28 mouse cellular contexts compared by ENCODE assay signal in the genomic region with DNA sequence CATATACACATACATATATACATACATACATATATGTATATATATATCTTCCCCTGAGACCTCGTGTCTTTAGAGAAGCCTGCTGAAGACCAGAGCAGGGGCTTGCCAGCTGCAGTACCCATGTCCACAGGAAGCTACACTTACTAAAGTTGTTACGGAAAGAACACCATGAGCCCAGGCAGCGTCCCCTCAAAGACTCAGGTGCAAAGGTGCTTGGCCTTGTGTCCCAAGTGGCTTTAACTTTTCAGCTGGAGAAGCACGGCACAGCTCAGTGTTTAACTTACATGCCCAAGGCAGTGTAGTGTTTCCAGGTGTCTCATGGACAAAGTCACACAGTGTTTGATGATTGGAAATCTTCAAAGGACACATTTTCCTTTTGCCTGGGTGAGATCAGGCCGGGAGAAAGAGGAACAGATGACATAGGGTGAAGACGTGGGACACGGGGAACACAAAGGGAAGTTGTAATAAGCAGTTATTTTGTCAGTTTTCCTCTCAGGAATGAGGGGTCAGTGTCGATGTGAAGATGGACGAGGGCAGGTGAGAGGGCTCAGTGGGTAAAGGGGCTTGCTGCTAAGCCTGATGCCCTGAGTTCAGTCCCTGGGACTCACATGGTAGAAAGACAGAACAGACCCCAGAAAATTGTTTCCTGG. TPM values are rescaled to one million over a fixed set of nuclear protein-coding genes. Genes with fewer than 3 reads are reported as not detected.
DNase-seq lines count a peak whose midpoint lies in the region; ATAC-seq lines count a peak whose summit lies in the region.
"Had no signal": no experiment of that assay in that cellular context is flagged by ENCODE, and none has a peak within 500 bp of the region (broad histone marks: within the 10 kb centered on the region; RNA-seq: fewer than 3 reads in every experiment).

No protein-coding gene starts in this region.

- no peak overlapping the region for H3K27ac ChIP-seq in heart, embryonic 11.5 days (ENCODE audit: low read depth, low read length)
- H3K27ac ChIP-seq in liver, embryonic 16.5 days (ENCODE audit: low read length): peak overlapping the region; percentile 1; the same call in 1 of the 2 replicates
- H3K27ac ChIP-seq in liver, embryonic 11.5 days (ENCODE audit: low read depth, low read length): no peak overlapping the region
- H3K27ac ChIP-seq: embryonic facial prominence, embryonic 10.5 days; embryonic facial prominence, embryonic 12.5 days; forebrain, embryonic 13.5 days had no signal

- no peak overlapping the region for H3K4me3 ChIP-seq in heart, embryonic 11.5 days (ENCODE audit: low read depth, low read length)
- H3K4me3 ChIP-seq in liver, embryonic 16.5 days (ENCODE audit: low read depth, low read length): no peak overlapping the region
- no peak overlapping the region for H3K4me3 ChIP-seq in liver, embryonic 11.5 days (ENCODE audit: low read depth, low read length)
- H3K4me3 ChIP-seq: embryonic facial prominence, embryonic 10.5 days; embryonic facial prominence, embryonic 12.5 days; forebrain, embryonic 13.5 days had no signal

- H3K36me3 ChIP-seq in heart, embryonic 11.5 days (ENCODE audit: control insufficient read depth, insufficient read depth, low read length): no peaks in the 10 kb centered on the region
- H3K36me3 ChIP-seq in liver, embryonic 16.5 days (ENCODE audit: control insufficient read depth, insufficient read depth): no peaks in the 10 kb centered on the region
- no peaks in the 10 kb centered on the region for H3K36me3 ChIP-seq in liver, embryonic 11.5 days (ENCODE audit: control insufficient read depth, insufficient read depth, low read length)
- H3K36me3 ChIP-seq: embryonic facial prominence, embryonic 10.5 days; embryonic facial prominence, embryonic 12.5 days; G1E had no signal

- no peak overlapping the region for H3K4me2 ChIP-seq in heart, embryonic 11.5 days
- no peak overlapping the region for H3K4me2 ChIP-seq in liver, embryonic 16.5 days (ENCODE audit: low read depth, low read length)
- H3K4me2 ChIP-seq in liver, embryonic 11.5 days: no peak overlapping the region
- H3K4me2 ChIP-seq: embryonic facial prominence, embryonic 12.5 days; forebrain, embryonic 13.5 days had no signal

- ATAC-seq in heart, embryonic 11.5 days (replicated peaks; ENCODE audit: insufficient number of reproducible peaks, low FRiP score, low TSS enrichment): no peak
- no peak for ATAC-seq in liver, embryonic 16.5 days (ENCODE audit: low read depth)
- ATAC-seq in liver, embryonic 11.5 days (replicated peaks; ENCODE audit: low FRiP score): no peak
- ATAC-seq: activated CD4-positive, CD25-positive, alpha-beta regulatory T cell, adult 4 months; CD4-positive, CD25-positive, alpha-beta regulatory T cell, adult 4 months; forebrain, embryonic 13.5 days; Patski had no signal

- 85% methylated on average over 9 of the region's 9 CpGs for WGBS in heart, embryonic 11.5 days (ENCODE audit: insufficient replicate concordance)
- 40% methylated on average over 9 of the region's 9 CpGs for WGBS in liver, embryonic 16.5 days (ENCODE audit: insufficient replicate concordance)
- 65% methylated on average over 9 of the region's 9 CpGs for WGBS in liver, embryonic 11.5 days

- peak; percentile 74 for DNase-seq in heart, adult 11 months
- peak; percentile 17 for DNase-seq in kidney, adult 18-20 months
- DNase-seq in kidney, adult 11 months: no peak
- peak; percentile 47 for DNase-seq in kidney, adult 9 months
- no peak for DNase-seq in kidney, postnatal 14 days
- no peak for DNase-seq in liver, embryonic 11.5 days (ENCODE audit: low spot score)
- DNase-seq: adrenal gland, adult 8-10 months; adrenal gland, postnatal 14 days; adrenal gland, postnatal 36 days; B cell, adult 2 months; cerebellum, adult 11-12 months; cerebellum, adult 2 months; cerebellum, adult 9-10 months; cerebellum, postnatal 10 days; cerebellum, postnatal 25 days had no signal

- H3K9ac ChIP-seq in heart, embryonic 11.5 days (ENCODE audit: low read depth, low read length): no peak overlapping the region
- no peak overlapping the region for H3K9ac ChIP-seq in liver, embryonic 16.5 days (ENCODE audit: low read depth, low read length)
- H3K9ac ChIP-seq in liver, embryonic 11.5 days (ENCODE audit: low read depth, low read length): no peak overlapping the region
- H3K9ac ChIP-seq: embryonic facial prominence, embryonic 12.5 days; forebrain, embryonic 13.5 days had no signal

- peaks cover 16% of the 10 kb centered on the region for H3K4me1 ChIP-seq in heart, embryonic 11.5 days (ENCODE audit: control insufficient read depth, insufficient read depth, low read length)
- H3K4me1 ChIP-seq in liver, embryonic 16.5 days (ENCODE audit: control insufficient read depth, low read depth, low read length): peaks cover 15% of the 10 kb centered on the region
- peaks cover 16% of the 10 kb centered on the region for H3K4me1 ChIP-seq in liver, embryonic 11.5 days (replicated peaks; ENCODE audit: control insufficient read depth, insufficient read depth, low read length)

- no peaks in the 10 kb centered on the region for H3K27me3 ChIP-seq in heart, embryonic 11.5 days (ENCODE audit: control insufficient read depth, insufficient read depth, low read length)
- H3K27me3 ChIP-seq in liver, embryonic 16.5 days (ENCODE audit: control insufficient read depth, insufficient read depth, low read depth, low read length): no peaks in the 10 kb centered on the region
- no peaks in the 10 kb centered on the region for H3K27me3 ChIP-seq in liver, embryonic 11.5 days (replicated peaks; ENCODE audit: control insufficient read depth, insufficient read depth, low read length)
- H3K27me3 ChIP-seq: CH12.LX; embryonic facial prominence, embryonic 12.5 days; forebrain, embryonic 13.5 days; Patski had no signal

- H3K9me3 ChIP-seq in heart, embryonic 11.5 days (replicated peaks; ENCODE audit: control insufficient read depth, low read length): no peaks in the 10 kb centered on the region
- H3K9me3 ChIP-seq in liver, embryonic 16.5 days (replicated peaks; ENCODE audit: control insufficient read depth, low read length): no peaks in the 10 kb centered on the region
- H3K9me3 ChIP-seq in liver, embryonic 11.5 days (ENCODE audit: control insufficient read depth, low read length): no peaks in the 10 kb centered on the region
- H3K9me3 ChIP-seq: embryonic facial prominence, embryonic 10.5 days; embryonic facial prominence, embryonic 12.5 days; forebrain, embryonic 13.5 days; G1E had no signal

RNA-seq across cellular contexts. Expression of a gene that starts 9.0 kb away (rescaled TPM):
- not detected in 2 replicates for polyA plus RNA-seq in heart, embryonic 11.5 days (2014; fragmentation: Nextera tagmentation; extraction: Ambion mirVana)
- not detected in 2 replicates for polyA plus RNA-seq in liver, embryonic 16.5 days (2015; fragmentation: Nextera tagmentation; extraction: Ambion mirVana)
- not detected in 2 replicates for polyA plus RNA-seq in liver, embryonic 11.5 days (2014; fragmentation: Nextera tagmentation; extraction: Ambion mirVana)
- polyA plus RNA-seq: activated CD4-positive, CD25-positive, alpha-beta regulatory T cell, adult 4 months; CD4-positive, CD25-positive, alpha-beta regulatory T cell, adult 4 months; cortical plate, adult 2 months; embryonic facial prominence, embryonic 10.5 days; embryonic facial prominence, embryonic 12.5 days; embryonic facial prominence, embryonic 14.5 days; forebrain, embryonic 11.5 days; forebrain, embryonic 13.5 days; G1E had no signal

Comparison
In these comparisons a context has a peak if more than half of its experiments do, and no peak if none do; other contexts are left out.
1. DNase-seq: peak in heart, adult 11 months (single experiment), kidney, adult 18-20 months (single experiment) and kidney, adult 9 months (single experiment); none in kidney, adult 11 months (single experiment), kidney, postnatal 14 days (single experiment) and liver, embryonic 11.5 days (single experiment).